Mouse (Mus musculus) activated CD4-positive, CD25-positive, alpha-beta regulatory T cell, adult 4 months (primary cell): ENCODE results near the gene Ubb. TPM values are rescaled to one million over a fixed set of nuclear protein-coding genes. Genes with fewer than 3 reads are reported as not detected.

Experiments used
- ATAC-seq: one replicate; pipeline ENCODE4 v1.8.0; 2017
- polyA plus RNA-seq, 2 experiments: library from polyadenylated mRNA; unstranded; fragments of 100-300 nt; shearing (Covaris generic); gene quantifications; one replicate each; pipeline ENCODE4 v1.2.1; 2017

The Ubb gene
- polyA plus RNA-seq, 2 experiments from 2014 or later, result 5,033 to 6,460 TPM

- peak; percentile 53 for ATAC-seq
Observed at GRCm38 (mm10) chr11:62551226-62552119, 502 bp downstream of the Ubb start.

DNA sequence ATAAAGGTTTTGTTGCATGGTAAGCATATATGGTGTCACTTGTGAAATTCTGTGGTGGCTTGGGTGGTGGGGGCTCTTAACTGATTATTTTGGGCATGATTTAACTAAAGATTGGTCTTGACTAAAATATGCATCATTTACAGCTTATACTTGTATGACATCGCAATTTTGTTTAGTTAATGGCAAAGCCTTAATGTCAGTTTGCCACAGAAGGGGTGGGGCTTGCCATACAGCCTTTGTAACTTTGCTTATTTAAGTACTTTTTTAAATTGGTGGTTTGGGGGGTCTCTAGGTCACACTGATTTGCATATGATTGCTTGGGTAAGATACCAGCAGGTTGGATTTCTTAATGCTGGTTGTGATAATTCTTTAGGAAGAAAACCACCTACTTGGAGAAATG, 2.2 kb downstream of the Ubb start:
- ATAC-seq, result no peak

DNA sequence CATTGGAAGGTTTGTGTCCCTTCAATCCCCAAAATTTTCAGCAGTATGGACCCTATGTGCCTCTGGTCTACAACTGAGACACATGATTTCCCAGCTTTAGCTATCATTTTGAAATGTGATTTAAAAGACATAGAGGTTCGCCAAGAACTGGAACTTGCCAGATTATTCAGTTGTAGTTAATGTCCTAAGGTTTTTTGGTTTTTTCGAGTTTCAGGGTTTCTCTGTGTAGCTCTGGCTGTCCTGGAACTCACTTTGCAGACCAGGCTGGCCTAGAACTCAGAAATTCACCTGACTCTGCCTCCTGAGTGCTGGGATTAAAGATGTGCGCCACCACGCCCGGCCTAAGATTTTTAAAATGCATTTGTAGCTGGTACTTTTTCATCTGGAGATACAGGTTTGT, 2.7 kb downstream of the Ubb start:
- no peak for ATAC-seq

DNA sequence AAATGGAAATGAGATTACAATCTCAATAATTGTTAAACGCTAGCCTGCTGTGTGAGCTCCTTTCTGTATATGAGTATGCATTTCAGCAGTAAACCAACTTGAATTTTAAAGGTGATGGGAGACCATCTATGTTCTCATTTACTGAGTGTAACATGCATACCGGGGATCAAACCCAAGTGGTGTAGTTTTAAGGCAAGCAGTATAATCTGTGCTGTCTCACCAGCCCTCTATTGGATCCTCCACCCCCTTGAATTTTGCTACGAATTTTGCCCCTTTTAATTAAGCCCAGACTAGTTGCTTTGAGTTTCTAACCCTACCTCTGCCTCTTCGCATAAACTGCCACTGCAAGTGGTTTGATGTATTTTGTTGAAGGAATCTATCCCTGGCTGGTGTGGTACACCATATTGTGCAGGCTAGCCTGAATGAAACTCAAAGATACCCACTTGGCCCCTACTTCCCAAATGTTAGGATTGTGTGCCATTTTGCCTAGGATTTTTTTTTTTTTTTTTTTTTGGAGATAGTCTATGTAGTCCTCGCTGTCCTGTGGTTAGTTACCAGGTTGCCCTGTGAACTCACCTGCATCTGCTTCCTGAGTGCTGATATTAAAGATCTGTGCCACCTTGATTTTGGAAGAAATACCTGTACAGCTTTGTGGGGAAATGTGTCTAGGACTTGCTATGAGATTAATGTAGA, 3.3 kb downstream of the Ubb start:
- ATAC-seq, result no peak

- ATAC-seq, result no peak
Observed at GRCm38 (mm10) chr11:62554934-62555517, 4.1 kb downstream of the Ubb start.

DNA sequence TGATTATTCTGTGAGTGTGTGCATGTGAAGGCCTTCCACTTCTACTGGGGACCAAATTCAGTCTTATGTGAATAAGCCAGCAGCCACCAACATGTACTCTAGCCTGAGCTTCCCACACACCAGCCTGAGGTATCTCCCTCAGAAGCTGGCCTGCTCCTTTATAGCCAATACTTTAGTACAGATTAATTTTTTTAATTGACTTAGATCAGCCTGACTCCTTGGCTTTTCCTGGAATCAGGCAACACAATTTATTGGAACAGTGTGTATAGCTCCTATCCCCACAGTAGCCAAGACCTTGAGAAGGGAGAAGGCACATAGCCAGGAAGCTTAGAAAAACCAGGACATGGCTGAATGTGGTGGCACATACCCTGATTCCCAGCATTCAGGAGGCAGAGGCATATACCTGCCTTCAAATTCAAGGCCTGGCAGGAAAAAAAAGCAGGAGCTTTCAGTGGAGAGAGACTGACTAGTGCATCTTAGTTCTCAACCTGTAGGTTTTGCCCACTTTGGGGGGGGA, 5.0 kb downstream of the Ubb start:
- no peak for ATAC-seq

DNA sequence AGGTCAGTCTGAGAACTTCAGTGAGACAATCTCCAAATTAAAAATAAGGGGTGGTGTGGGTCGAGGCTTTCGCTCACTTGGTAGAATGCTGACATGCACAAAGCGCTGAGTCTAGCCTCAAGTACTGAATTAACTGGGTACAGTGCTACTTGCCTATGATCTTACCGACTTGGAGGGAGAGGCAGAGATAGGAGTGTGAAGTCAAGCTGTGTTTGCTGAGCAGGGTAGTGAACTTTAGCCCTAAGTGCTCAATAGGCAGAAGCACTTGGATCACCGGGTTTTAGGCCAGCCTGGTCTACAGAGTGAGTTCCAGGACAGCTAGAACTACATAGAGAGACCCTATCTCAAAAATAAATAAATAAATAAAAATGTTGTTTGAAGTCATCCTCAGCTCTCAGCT, 6.2 kb downstream of the Ubb start:
- no peak for ATAC-seq

- ATAC-seq, result no peak
Observed at GRCm38 (mm10) chr11:62558152-62558551, 7.2 kb downstream of the Ubb start.

GRCm38 (mm10) chr11:62558961-62559646, 8.1 kb downstream of the Ubb start:
- no peak for ATAC-seq

GRCm38 (mm10) chr11:62560463-62561016, 9.6 kb downstream of the Ubb start:
- no peak for ATAC-seq

DNA sequence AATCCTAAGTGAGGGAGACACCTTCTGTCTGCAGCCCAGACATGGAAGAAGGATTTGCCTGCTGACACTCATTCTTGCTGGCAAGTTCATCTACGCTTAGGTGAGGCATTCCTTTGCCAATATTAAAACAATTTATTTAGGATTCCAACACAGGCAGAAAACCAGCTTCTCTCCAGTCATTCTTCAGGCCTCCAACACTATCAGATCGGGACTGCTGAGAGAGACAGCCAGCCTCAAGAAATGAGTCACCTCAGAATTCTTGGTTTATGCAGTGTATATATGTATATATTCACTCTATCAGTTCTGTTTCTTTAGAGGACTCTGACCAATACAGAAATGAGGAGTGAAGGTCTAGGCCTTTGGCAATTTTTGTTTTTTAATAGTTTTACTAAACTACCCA, 12.6 kb downstream of the Ubb start:
- ATAC-seq, result no peak

DNA sequence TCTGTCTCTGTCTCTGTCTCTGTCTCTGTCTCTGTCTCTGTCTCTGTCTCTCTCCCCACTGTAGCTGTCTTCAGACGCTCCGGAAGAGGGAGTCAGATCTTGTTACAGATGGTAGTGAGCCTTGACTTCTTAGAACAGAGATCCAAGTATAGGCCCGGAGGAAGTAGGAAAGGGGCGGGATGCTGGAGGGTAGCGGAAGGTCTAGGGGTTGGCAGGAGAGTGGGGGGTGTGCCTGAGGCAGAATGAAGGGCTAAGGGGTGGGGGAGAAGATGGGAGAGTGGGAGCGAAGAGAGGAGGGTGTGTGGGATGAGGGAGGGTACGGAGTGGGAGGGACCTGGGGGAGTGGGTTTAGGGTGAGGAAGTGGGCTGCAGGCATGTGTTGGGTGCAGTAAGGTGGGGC, 14.8 kb downstream of the Ubb start:
- no peak for ATAC-seq

DNA sequence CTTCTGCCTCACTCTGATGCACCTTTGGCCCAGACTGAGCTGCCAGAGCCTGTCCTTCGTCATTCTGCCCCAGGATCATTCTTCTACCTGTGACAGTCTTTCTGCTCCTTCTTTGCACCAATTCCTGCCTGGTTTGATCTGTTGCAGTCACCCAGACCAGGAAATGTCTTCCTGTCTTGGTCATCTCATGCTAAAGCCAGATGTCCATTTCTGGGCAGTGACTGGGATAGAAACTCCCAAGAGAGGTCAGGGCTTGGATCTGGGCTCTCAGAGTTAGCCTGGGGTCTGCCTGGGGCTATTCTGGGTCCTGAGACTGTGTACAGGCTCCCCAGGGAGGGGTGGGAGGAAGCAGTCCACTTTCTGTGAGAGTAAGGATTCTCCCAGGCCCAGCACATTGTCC, 15.2 kb downstream of the Ubb start:
- ATAC-seq, result no peak

DNA sequence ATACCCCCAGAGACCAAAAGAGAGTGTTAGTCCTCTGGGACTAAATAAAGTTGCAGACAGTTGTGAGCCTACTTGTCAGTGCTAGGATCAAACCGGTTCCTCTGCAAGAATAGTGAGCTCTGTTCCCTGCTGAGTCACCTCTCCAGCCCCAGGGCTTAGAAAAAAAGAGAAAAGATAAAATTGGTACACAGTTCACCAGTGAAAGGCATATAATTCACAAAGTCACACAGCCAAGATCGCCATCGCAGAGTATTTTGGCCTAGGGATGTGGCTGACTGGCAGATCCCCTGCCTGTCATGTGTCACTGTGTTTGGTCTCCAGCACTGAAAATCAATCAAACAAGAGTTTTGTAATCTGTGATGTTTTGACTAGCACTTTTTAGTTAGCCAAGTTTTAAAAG, 17.3 kb downstream of the Ubb start:
- no peak for ATAC-seq

DNA sequence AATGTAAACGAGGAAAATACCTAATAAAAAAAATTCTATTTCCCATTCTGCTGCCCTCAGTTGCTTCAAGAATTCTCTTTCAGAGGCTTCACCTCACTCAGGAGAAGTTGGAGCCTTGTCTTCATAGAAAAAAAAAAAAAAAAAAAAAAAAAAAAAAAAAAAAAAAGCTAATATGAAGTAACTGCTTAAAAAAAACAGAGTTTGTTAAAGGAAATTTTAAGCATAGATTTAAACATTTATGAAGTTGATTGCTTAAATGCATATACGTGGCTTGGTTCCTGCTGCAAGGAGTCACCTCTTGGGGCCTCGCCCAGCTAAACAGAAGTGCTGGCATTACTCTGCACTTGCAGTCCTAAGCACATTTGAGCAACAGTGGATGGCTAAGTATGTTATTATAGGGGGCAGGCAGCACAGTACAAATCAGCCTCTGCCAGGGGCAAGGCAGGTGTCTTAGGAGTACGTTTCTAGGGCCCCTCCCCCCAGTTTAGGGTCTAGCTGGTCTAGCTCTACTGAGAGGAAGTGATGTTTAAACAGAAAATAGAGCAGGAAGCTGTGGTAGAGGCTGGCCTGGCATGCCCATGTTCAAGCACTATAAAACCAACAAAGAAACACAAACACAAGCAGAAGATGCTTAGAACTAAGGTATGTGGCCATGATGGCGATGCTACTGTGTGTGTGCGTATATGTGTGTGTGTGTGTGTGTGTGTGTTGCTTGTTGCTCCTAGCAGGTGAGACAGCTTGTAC, 23.2 kb downstream of the Ubb start, which contains the start of gene Trpv2:
Trpv2 (plus strand) TSS at position 528 of the 744 bp plus-strand sequence.
- peak; percentile 71 for ATAC-seq

- no peak for ATAC-seq
Observed at GRCm38 (mm10) chr11:62574703-62575085, 23.7 kb downstream of the Ubb start.

- ATAC-seq, result peak; percentile 22
Observed at GRCm38 (mm10) chr11:62575297-62575658, 24.3 kb downstream of the Ubb start.

GRCm38 (mm10) chr11:62575659-62576438, 24.9 kb downstream of the Ubb start:
- ATAC-seq, result no peak

DNA sequence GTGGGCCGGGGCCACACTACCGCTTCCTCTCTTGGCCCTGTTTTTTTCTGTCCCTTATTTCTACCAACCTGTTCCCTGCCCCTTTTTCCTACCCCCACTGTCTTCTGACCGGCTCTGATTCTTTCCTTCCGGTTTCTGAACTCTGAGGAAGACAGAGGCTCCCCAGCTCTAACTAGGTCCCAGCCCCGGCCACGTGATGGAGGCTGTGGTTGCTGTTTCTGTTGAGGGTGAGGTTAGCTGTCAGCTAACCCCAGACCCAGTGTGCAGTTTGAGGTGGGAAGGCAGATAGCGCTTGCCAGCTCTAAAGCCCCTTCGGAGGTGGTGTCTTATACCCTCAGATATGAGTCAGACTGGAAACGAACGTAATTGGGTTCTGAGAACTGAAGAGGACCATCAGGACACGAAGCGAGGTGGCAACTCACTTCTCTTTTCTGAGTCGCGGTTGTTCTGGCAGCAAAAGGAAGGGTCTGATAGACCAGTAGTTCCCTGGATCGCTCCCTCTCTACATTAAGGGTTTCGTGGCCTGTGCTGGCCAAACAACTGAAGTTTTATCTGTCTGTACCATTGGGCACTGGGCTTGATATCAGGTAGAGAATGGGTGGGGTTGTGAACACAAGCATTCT, 25.7 kb downstream of the Ubb start:
- peak; percentile 76 for ATAC-seq

DNA sequence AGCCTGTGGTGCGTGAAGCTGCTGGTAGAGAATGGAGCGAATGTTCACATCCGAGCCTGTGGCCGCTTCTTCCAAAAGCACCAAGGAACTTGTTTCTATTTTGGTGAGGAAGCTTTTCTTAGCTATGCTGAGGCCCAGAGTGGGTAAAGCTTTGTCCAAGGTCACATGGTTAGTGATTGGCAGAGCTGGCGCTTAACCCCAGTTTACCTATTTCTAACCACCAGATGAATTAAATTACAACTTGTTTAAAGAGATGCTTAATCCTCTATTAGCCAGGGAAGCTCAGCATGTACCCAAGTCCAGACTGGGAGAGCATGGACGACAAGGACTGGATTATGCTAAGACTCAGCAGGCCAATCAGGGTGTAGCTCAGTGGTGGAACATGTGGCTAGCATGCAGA, 32.1 kb downstream of the Ubb start:
- ATAC-seq, result no peak
